Mouse (Mus musculus) lung, adult 2 months (tissue): Measurements from ENCODE around the gene Nrf1.

Source experiments
- CTCF ChIP-seq: fragments of 200-500 bp; IDR thresholded peaks from 2 replicates; pipeline ENCODE4 v1.5.1; 2011; ENCODE audit warnings: mild to moderate bottlenecking, low read length, control low read depth; ENCODE audit not compliant: insufficient read depth
- POLR2A ChIP-seq: fragments of 200-500 bp; IDR thresholded peaks from 2 replicates; pipeline ENCODE4 v1.6.1; 2011; ENCODE audit warnings: low read depth, mild to moderate bottlenecking, control low read depth, low read length, borderline replicate concordance; ENCODE audit errors: extremely low read depth

GRCm38 (mm10) chr6:30135590-30135989, 87.8 kb downstream of the Nrf1 start:
- TF ChIP-seq CTCF (no peak), POLR2A (no peak)
